Mouse (Mus musculus) G1E-ER4 (cell line): ENCODE measurements around the gene Rps10. TPM values are rescaled to one million over a fixed set of nuclear protein-coding genes. Genes with fewer than 3 reads are reported as not detected.

Source experiments
- GATA1 ChIP-seq: IDR thresholded peaks from one replicate; pipeline ENCODE4 v1.8.0; 2012; ENCODE audit warnings: low read length, inconsistent platforms
- polyA plus RNA-seq: library from polyadenylated mRNA; stranded (reverse); fragments of >175 nt; gene quantifications from 2 replicates; pipeline ENCODE4 v1.2.3, GENCODE M21; 2012

Rps10 gene
- polyA plus RNA-seq, 1 experiment, result 3,446 TPM

DNA sequence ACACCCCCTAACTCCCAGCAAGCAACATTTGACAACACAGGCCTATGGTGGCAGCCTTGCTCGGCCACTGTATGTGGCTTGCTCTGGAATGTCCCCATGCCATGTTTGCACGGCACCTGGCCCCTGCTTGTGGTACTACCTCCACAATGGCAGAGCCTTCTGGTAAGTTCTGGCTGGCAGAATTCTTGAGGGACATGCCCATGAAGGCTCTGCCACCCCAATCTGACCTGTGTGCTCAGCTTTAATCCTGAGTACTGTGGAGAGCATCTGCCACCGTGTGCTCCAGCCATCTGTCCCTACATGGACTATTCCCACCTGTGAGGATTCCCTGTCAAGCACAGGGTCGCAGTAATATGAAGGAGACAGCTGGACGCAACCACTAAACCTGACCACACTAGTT, 35.6 kb downstream of the Rps10 start:
- TF ChIP-seq GATA1, result no peak

DNA sequence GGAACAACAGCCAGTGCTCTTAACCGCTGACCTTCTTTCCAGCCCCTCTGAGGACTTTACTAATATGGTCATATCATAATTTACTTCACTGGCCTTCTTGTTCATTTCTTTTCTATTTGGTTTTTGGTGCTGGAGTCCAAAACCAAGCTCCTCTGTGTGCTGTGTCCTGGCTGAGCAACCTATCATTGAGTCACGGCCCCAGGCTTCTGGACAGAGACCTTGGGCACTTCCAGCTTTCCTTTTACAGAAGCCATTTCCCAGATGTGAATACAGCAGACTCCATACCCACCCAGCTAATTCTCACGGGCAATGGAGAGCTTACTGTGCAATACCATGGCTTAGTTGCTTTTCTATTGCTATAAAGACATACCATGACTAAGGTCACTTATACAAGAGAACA, 36.2 kb downstream of the Rps10 start:
- no peak for TF ChIP-seq GATA1

DNA sequence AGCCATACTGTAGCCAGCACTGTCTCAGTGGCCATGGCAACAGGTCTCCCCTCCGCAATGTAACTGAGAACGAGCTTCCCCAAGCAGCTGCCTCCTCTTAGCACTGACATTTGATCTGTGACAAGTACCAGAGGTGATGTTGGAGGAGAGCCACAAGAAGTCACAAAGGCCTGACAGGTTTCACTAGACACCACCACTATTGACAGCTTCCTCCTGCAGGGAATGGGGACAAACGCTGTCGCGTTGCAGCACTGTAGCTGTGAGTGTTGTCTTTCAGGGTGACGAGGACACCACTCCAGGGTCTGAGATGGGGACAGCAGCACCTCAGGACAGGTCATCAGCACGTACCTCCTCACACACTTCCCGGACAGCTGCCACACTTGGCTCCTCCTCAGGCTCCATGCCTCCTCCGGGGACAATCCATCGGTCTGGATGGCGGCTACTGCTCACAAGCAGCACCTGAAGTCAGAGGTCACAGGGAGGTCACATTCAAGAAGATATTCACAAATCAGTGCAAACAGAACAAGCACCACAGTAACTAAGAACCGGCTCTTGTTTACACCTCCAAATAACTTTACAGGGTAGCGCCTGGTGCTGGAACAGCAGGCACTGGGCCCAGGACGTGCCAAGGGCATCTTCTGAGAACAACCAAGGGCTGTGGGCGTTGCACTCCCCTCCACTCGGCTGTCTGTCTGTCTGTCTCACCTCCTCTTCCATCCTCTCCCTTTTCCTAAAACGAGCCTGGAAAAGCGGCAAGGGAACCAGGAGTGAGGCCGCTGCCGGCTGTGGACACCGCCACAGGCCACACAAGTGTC, 39.9 kb downstream of the Rps10 start:
- no peak for TF ChIP-seq GATA1

DNA sequence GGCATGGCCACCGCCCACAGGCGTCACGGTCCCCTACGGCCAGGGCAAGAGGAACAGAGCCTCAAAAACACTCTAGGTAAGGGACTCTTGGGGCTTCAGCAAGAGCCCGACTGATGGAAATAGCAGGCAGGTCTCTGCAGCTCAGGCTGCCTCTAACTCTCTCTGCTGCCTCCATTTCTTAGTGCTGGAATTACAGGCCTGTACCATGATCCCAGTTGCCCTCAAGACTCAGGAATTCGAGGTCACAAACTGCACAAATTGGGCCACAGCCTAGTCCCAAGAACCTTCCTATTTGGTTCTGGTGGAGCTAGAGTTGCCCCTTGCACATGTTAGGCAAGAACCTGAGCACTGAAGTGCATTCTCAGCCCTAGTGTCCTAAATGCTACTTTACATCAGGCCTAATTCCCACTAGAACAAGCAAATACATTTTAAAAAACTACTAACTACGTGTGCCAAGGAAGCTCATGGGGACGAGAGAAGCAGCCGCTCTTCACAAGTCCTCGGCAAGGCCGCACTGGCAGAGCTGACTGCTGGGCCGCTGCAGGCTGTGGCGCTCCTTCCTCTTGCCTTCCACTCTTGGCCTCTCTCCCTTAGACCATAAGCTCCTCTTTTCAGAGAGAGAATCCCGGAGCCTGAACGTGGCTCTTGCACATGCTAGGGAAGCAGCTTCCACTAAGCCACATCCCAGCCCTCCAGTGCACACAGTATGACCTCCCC, 40.7 kb downstream of the Rps10 start:
- TF ChIP-seq GATA1, result no peak

DNA sequence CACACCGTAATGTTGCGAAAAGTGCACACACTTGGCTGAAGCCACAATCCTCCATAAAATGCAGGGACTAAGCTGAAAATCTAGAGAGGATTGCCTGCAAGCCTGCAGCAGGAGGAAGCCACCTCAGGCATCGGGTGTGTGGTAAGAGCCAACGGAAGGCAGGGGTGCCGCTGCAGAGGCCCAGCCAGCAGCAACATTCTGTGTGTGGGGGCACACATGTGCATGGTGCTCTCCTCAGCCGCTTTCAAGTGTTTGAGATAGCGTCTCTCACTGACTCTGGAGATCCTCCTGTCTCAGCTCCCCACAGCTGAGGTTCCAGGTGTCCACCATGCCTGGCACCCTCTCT, 43.9 kb downstream of the Rps10 start:
- no peak for TF ChIP-seq GATA1

DNA sequence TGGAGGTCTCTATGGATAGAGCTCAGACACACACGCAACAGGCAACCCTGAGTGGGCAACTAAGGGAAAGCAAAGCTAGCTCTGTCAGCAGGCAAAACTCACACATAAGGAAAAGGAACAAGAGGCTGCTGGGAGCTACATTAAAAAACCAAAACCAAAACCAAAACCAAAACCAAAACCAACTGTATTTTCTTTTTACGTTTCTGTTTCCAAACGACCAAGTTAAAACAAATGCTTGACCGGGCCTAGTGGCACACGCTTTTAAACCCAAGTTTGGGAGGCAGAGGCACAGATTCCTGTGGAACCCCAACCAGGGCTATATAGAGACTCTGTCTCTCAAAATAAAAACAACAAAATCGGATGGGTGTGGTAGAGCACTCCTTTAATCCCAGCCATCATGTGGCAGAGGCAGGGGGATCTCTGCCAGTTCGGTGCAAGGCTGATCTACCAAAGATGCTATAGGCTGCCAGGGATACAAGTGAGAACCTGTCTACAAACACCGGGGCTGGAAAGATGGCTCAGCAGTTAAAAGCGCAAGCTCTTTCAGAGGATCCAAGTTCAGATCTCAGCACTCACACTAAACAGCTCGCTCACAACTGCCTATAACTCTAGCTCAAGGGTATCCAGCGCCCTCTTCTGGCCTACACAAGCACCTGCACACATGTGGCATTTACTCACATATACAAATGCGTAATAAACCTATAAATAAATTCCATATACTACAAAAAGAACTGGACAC, 44.5 kb downstream of the Rps10 start:
- TF ChIP-seq GATA1, result no peak

DNA sequence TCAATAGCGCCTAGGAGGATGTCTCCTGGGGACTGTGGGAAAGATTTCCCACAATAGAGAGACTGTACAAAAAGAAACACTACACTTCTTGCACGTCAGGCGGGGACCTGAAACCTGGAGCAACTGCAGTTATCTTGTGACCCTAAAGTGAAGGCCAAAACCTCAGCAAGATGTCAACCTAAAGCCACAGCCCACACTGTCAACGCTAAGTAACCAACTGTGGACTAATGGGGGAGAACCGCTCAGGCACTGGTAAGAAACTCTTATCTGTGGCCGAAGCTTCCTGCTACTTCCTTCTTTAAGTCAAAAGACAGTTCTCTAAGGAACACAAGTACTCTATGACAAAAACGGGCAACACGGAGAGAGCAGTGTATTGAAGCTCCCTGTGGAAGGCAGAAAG, 48.2 kb downstream of the Rps10 start:
- TF ChIP-seq GATA1, result no peak

DNA sequence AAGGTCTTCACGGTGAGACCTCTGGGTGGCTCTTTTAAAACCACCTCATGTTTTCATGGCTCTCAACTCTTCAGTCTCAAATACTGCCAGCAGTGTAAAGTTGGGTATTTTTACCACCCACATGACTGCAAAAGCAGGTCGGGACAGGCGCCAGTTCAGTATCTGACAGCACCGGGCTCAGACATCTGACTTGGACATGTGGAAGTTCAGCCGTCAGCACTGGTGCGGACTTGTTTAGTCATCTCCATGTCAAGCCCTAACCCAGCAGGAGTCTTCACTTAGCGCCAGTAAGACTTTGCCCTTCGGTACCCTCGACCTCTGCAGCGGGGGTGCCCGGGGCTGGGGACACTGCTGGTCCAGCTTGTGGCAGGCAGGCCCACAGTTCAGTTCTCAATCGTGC, 49.2 kb downstream of the Rps10 start:
- no peak for TF ChIP-seq GATA1

DNA sequence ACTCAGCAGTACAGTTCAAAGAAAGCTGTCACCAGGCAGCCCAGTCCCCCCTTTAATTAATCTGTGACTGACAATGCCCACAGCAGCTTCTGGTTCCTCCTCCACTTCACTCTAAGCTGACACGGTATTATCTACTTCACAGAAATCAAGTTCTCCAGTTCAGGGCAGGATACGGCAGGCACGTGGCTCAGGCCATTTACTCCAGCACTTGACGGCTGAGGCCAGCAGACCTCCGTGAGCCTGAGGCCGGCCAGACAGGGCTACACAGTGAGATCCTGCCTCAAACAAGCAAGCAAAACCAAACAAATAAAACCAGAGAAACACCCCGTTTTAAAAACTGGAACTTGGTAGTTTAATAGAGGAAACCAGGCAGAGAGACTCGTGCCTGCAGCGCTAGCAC, 49.8 kb downstream of the Rps10 start:
- no peak for TF ChIP-seq GATA1

DNA sequence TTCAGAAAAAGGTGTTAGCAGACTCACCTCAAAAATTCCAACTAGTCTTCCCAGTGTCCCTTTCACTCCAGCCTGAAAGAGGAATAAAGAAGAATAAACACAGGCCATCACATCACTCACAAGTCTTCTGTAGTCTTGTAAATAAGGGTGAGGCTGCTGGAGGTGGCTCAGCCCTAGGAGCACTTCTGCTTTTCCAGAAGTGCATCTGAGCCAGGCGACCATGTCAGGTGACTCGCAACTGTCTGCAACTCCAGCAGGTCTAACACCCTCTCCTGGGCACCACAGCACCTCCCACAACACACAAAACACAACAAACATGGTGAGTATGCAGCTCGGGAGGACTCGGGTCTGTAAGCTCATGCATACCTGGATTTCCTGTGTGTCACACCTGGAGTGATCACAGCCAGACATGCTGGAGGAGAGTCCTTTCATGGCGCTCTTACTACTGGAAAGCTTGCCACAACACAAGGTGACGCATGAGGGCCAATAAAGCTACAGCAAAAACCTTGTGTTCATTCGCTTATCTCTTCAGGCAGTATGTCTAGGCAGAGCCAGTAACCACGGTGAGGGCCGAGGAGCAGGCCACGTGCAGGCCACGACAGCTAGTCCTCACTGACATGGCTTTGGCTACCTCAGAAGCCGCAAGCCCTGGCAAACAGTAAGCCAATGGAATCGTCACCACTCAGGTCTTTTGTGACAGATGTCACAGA, 53.1 kb downstream of the Rps10 start:
- peak; percentile 2 for TF ChIP-seq GATA1

Other genes with a start within 250 kb of the Rps10 start
- not detected in 2 replicates for gene Grm4, start 115.3 kb downstream of the Rps10 start, polyA plus RNA-seq
- gene Hmga1, start 80.2 kb downstream of the Rps10 start, polyA plus RNA-seq, result 1,592 and 2,596 TPM in 2 replicates
- 103 and 142 TPM in 2 replicates for gene AI413582, start 70.9 kb downstream of the Rps10 start, polyA plus RNA-seq
- 159 and 230 TPM in 2 replicates for gene Nudt3, start 13.2 kb downstream of the Rps10 start, polyA plus RNA-seq
- gene RPS10-NUDT3, start 1.4 kb downstream of the Rps10 start, polyA plus RNA-seq, result not detected in 2 replicates
- gene Pacsin1, start 18.8 kb upstream of the Rps10 start, polyA plus RNA-seq, result not detected in 2 replicates
- gene Spdef, start 92.3 kb upstream of the Rps10 start, polyA plus RNA-seq, result 0.08 and 0.10 TPM in 2 replicates
- gene D17Wsu92e, start 184.0 kb upstream of the Rps10 start, polyA plus RNA-seq, result 66.9 and 80.5 TPM in 2 replicates
- gene Snrpc, start 201.5 kb upstream of the Rps10 start, polyA plus RNA-seq, result 734 and 1,027 TPM in 2 replicates
- 16.4 and 40.8 TPM in 2 replicates for gene Uhrf1bp1, start 219.8 kb upstream of the Rps10 start, polyA plus RNA-seq